Mouse (Mus musculus): Measurements from ENCODE around the gene Pkp1. TPM values are rescaled to one million over a fixed set of nuclear protein-coding genes. Genes with fewer than 3 reads are reported as not detected.

The Pkp1 gene
- total RNA-seq, 2 experiments from 2014 or later: not detected

GRCm38 (mm10) chr1:135861091-135861490, 57.9 kb downstream of the Pkp1 start:
- no peak for DNase-seq (ENCODE audit: low spot score in 2 of 2)

GRCm38 (mm10) chr1:135858533-135858932, 60.5 kb downstream of the Pkp1 start:
- DNase-seq (ENCODE audit: low spot score in 2 of 2): no peak

GRCm38 (mm10) chr1:135857137-135857775, 61.8 kb downstream of the Pkp1 start:
- no peak for DNase-seq (ENCODE audit: low spot score in 2 of 2)

- DNase-seq (ENCODE audit: low spot score in 2 of 2): no peak
Measured at GRCm38 (mm10) chr1:135856070-135856469, 62.9 kb downstream of the Pkp1 start.

GRCm38 (mm10) chr1:135855344-135855687, 63.7 kb downstream of the Pkp1 start:
- DNase-seq (ENCODE audit: low spot score in 2 of 2): no peak

GRCm38 (mm10) chr1:135854591-135855343, 64.2 kb downstream of the Pkp1 start:
- DNase-seq (ENCODE audit: low spot score in 2 of 2): no peak

GRCm38 (mm10) chr1:135853200-135853599, 65.8 kb downstream of the Pkp1 start:
- DNase-seq (ENCODE audit: low spot score in 2 of 2): no peak

GRCm38 (mm10) chr1:135852044-135852756, 66.8 kb downstream of the Pkp1 start:
- DNase-seq (ENCODE audit: low spot score in 2 of 2): peak in 1 of 2 experiments; percentile 53

GRCm38 (mm10) chr1:135850722-135851512, 68.1 kb downstream of the Pkp1 start:
- peak in 1 of 2 experiments; percentile 35 for DNase-seq (ENCODE audit: low spot score in 2 of 2)

GRCm38 (mm10) chr1:135847611-135848351, 71.2 kb downstream of the Pkp1 start:
- DNase-seq (ENCODE audit: low spot score in 2 of 2): no peak

GRCm38 (mm10) chr1:135847139-135847562, 71.9 kb downstream of the Pkp1 start:
- DNase-seq (ENCODE audit: low spot score in 2 of 2): peak in 1 of 2 experiments; percentile 27

GRCm38 (mm10) chr1:135846632-135847031, 72.4 kb downstream of the Pkp1 start:
- no peak for DNase-seq (ENCODE audit: low spot score in 2 of 2)

- no peak for DNase-seq (ENCODE audit: low spot score in 2 of 2)
Measured at GRCm38 (mm10) chr1:135844481-135844880, 74.5 kb downstream of the Pkp1 start.

GRCm38 (mm10) chr1:135843519-135844262, 75.3 kb downstream of the Pkp1 start:
- DNase-seq (ENCODE audit: low spot score in 2 of 2): no peak

- DNase-seq (ENCODE audit: low spot score in 2 of 2): no peak
Measured at GRCm38 (mm10) chr1:135840675-135841395, 78.2 kb downstream of the Pkp1 start.

- no peak for DNase-seq (ENCODE audit: low spot score in 2 of 2)
Measured at GRCm38 (mm10) chr1:135839065-135839464, 79.9 kb downstream of the Pkp1 start.

GRCm38 (mm10) chr1:135838626-135839025, 80.4 kb downstream of the Pkp1 start:
- DNase-seq (ENCODE audit: low spot score in 2 of 2): no peak

GRCm38 (mm10) chr1:135835716-135836483, 83.1 kb downstream of the Pkp1 start, which contains the start of gene Tnnt2:
TSS of gene Tnnt2 (plus strand) at chr1:135836354.
- no peak for DNase-seq (ENCODE audit: low spot score in 2 of 2)

Measured in layer of hippocampus, adult 18-20 months (tissue).